Mouse (Mus musculus): ENCODE data around the gene Xrra1.
A peak's percentile ranks its signal among the peaks of the same experiment; 100 is the strongest.
"Not testable (repeated sequence)": the region's sequence is repeated elsewhere in the genome, so short reads cannot be mapped to it uniquely, and the experiment has no call there.

Gene Xrra1

GRCm38 (mm10) chr7:99957226-99957965 lies 98.5 kb downstream of the Xrra1 start:
- DNase-seq, result peak; percentile 20

- not testable (repeated sequence) for DNase-seq
These were observed 101.7 kb downstream of the Xrra1 start for GRCm38 (mm10) chr7:99960571-99960970.

- DNase-seq, result no peak
These were observed 102.6 kb downstream of the Xrra1 start for GRCm38 (mm10) chr7:99961518-99961917.

- no peak for DNase-seq
These were observed 103.8 kb downstream of the Xrra1 start for GRCm38 (mm10) chr7:99962536-99963236.

GRCm38 (mm10) chr7:99963237-99963860 lies 104.4 kb downstream of the Xrra1 start:
- no peak for DNase-seq

- DNase-seq, result peak; percentile 47
These were observed 106.3 kb downstream of the Xrra1 start for GRCm38 (mm10) chr7:99965020-99965841.

- DNase-seq, result peak; percentile 73
These were observed 107.2 kb downstream of the Xrra1 start for GRCm38 (mm10) chr7:99966011-99966721.
